Mouse (Mus musculus): ENCODE results near the gene Qsox1. TPM values are rescaled to one million over a fixed set of nuclear protein-coding genes. Genes with fewer than 3 reads are reported as not detected.

The Qsox1 gene
- polyA plus RNA-seq, 1 experiment: 29.6 TPM

DNA sequence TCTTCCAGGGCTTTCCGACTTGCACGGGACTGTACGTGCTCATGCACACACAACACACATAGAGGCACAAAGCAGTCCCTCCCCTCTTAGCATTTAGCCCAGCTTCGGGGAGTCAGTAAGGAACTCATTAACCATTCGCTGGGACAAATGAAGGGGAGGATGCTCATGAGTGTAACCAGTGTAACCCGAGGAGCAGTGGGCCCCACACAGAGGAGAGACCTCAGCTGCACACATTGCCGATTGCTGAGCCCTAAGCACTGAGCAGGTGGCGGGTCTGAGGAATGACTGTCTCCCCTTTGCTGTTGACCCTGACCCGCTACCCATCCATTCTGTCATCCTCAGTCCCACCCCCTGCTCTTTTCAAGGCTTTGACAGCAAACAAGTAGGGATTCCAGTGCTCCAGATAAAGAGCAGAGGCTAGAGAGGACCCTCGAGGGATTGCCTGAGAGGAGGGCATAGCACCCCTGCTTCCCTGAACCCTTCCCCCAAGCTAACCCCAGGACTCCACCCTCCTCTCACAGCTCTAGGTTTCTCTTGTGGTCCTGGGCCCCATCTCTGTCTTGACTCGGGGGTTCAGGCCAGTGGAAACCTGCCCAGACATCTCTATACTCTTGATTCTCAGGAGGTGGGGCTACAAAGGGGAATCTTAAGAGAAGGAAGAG is 62.0 kb downstream of the Qsox1 start:
- DNase-seq (ENCODE audit: extremely low spot score in 1 of 2, low spot score in 1 of 2): no peak

GRCm38 (mm10) chr1:155747911-155748310 is 64.8 kb downstream of the Qsox1 start:
- DNase-seq (ENCODE audit: extremely low spot score in 1 of 2, low spot score in 1 of 2): no peak

GRCm38 (mm10) chr1:155747011-155747410 is 65.7 kb downstream of the Qsox1 start:
- DNase-seq (ENCODE audit: extremely low spot score in 1 of 2, low spot score in 1 of 2): no peak

GRCm38 (mm10) chr1:155742411-155743363 is 70.0 kb downstream of the Qsox1 start:
- DNase-seq (ENCODE audit: extremely low spot score in 1 of 2, low spot score in 1 of 2): no peak

DNA sequence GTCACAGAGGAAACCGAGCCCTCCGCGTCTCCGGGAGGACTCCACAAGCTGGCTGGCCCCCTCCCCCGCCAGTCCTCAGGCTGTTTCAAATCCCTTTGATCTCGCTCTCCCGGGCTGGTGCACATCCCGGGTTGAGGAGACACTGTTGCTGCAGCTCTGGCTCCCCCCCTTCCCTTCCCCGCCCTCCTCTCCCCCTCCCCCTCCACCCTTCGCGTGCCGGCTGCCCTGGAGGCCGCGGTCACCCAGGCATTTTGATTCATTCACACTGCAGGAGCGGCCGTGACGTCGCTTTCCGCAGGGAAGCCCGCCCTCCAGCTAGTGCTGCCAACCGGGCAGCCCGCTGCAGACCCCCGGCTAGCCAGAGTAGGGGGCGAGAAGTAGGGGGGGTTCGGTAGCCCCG is 70.7 kb downstream of the Qsox1 start:
- DNase-seq (ENCODE audit: extremely low spot score in 1 of 2, low spot score in 1 of 2): no peak

DNA sequence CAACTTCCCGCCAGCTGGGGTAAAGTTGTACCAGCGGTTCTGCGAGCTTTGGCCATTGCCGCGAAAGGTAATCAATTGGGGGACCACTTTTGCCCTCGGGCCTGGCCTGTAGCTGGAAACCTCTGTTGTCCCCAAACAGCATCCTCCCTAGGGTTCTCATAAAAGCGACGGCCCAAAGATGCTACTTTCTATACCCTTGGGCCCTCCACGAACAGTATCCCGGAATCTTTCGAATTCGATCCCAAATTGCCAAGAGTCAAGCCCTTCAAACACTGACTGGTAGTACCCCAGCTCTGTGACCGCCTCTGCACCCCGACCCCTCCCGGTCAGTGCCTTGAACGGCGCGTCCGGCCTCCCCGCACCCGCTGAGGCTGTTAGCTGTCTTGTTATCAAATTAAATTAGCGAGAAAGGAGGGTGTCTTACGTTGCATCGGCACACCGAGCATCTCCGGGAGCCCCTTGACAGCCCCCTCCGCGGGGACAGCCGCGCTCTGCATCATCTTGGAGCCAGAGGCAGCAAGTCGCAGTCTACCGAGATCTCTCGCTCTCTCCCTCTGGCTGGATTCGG is 71.2 kb downstream of the Qsox1 start:
- DNase-seq (ENCODE audit: extremely low spot score in 1 of 2, low spot score in 1 of 2): no peak

DNA sequence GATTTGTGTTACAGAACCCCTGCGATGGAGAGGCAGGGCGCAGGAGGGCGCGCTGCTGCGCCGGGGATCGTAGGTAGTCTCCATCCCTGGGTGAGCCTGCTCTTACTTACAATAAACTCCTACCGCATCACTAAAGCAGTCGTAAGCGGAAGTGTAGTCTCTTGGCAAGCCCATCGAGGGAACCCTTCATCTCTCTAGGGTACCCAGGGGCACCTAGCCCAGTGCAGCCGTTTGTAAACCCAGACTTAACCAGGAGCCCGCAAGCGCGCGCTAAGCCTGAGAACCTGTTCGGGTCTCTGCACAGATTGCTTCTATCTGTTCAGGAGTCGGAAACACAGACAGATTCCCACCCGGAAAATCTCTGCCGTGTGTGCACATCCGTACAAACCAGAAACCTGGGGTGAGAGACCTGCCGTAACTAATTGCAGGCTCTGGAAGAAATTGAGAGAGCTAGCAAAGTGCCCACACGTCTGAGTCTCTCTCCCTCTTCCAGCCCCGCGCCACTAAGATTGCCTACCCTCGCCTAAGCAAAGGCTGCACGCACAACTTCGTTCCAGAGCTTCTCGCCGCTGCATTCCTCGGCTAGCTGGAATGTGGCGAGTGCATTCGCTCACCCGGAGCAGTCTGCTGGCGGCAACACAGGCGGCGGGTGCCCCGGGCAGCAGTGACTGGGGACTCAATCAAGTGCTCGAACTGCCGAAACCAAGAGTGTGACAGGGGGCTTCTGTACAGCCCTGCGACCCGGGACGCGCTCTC is 71.9 kb downstream of the Qsox1 start:
- no peak for DNase-seq (ENCODE audit: extremely low spot score in 1 of 2, low spot score in 1 of 2)

DNA sequence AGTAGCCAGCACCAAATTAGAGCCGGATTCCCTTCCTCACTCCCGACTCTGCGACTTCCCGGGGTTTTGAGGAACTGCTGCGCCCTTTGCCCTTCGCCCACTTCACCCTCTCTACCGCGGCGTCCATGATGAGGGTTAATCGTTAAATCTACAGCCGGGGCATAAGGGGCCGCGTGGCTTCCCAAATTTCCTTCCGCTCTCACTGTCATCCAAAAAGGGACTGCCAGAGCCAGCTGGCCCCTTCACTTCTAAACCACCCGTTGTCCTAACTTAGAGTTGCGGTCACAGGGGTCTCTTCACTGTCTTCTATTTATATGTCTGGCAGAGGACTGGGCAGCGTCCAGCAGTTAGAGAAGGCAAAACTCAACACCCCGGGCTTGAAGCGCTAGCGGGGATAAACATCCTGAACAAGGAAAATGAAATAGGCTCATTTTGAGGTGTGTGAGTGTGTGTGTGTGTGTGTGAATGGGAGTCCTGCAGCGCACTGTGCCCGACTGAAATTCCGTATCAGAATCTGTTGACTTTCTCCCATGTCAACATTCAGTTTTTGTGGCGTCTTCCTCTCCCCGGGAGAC is 74.8 kb downstream of the Qsox1 start:
- DNase-seq (ENCODE audit: extremely low spot score in 1 of 2, low spot score in 1 of 2): no peak

DNA sequence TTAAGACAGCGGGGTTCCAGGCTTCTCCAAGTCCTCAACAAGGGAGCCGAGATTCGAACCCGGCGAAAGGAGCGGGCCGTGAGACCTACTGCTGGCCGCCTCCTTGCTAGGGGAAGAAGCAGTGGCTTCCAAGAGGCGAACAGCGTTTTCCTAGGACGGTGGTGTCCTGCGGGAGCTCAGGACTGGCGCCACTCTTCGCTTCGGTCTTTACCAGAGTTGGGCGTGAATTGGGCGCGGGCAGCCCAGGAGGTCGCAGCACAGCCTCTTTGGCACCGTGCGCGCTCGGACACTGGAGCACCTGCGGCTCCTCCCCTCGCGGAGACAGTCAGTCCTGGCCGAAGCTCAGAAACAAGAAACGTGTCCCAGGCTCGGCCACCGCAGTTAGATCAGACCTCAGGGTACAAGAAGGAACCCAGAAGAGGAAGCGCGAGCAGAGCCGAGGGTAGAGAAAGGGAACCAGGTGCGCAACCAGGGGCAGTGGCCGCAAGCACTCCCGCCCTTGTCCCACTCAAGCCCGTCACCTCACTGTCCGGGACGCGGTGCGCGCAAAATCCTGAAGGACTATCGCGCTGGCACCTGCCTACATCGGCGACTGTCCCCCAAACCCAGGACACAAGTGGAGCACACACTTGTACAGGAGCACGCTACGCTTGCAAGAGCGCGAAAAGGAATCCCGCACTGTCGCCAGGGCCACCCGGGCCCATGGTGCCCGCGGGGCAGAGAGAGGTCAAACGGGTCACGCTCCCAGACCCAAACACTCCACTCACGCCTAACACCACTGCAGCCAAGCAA is 75.5 kb downstream of the Qsox1 start:
- no peak for DNase-seq (ENCODE audit: extremely low spot score in 1 of 2, low spot score in 1 of 2)

GRCm38 (mm10) chr1:155736096-155736825 is 76.4 kb downstream of the Qsox1 start:
- DNase-seq (ENCODE audit: extremely low spot score in 1 of 2, low spot score in 1 of 2): no peak

- DNase-seq (ENCODE audit: extremely low spot score in 1 of 2, low spot score in 1 of 2): no peak
Observed at GRCm38 (mm10) chr1:155731156-155731555, 81.5 kb downstream of the Qsox1 start.

GRCm38 (mm10) chr1:155729113-155729795 is 83.4 kb downstream of the Qsox1 start:
- DNase-seq (ENCODE audit: extremely low spot score in 1 of 2, low spot score in 1 of 2): no peak

GRCm38 (mm10) chr1:155727830-155728229 is 84.9 kb downstream of the Qsox1 start:
- no peak for DNase-seq (ENCODE audit: extremely low spot score in 1 of 2, low spot score in 1 of 2)

Other genes starting within 250 kb of the Qsox1 start
- not detected in 2 replicates for gene Lhx4, start 61.2 kb downstream of the Qsox1 start, polyA plus RNA-seq (2012; rRNA removed)
- 11.4 and 13.7 TPM in 2 replicates for gene Cep350, start 160.4 kb upstream of the Qsox1 start, polyA plus RNA-seq (2012; rRNA removed)
- gene Tor1aip2, start 222.5 kb upstream of the Qsox1 start, polyA plus RNA-seq (2012; rRNA removed): 46.3 and 46.6 TPM in 2 replicates
- gene Tor1aip1, start 223.6 kb upstream of the Qsox1 start, polyA plus RNA-seq (2012; rRNA removed): 21.4 and 22.3 TPM in 2 replicates